13 mouse cellular contexts compared by ENCODE assay signal in the genomic region with DNA sequence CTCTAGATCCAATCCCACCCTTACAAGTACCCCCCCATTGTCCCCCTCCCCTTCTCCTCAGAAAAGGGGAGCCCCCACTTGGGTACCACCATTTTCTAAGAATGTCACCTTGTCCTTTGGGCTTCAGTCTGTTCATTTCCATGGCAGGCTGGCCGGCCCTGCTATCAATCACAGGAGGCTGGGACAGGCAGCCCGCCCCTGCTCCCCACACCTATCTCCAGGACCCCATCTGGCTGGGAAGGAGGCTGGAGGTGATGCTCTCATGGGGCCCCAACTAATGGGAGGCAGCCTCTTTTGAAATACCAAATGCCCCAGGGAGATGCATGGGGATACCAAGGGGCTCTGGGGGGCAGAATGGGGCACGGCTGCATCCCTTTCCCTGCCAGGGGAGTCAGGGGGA.
"Had no signal": no experiment of that assay in that cellular context is flagged by ENCODE, and none has a peak within 500 bp of the region (broad histone marks: within the 10 kb centered on the region; RNA-seq: fewer than 3 reads in every experiment).

No protein-coding gene starts in this region.

- DNase-seq: kidney, adult 8-10 months; kidney, postnatal 25 days; lung, embryonic 14.5 days; lung, postnatal 10 days; midbrain, embryonic 14.5 days; right cerebral cortex, adult 18-20 months; right cerebral cortex, postnatal 25 days had no signal

- H3K4me1 ChIP-seq: midbrain, embryonic 10.5 days; neural tube, embryonic 15.5 days had no signal

- H3K27ac ChIP-seq: left cerebral cortex, adult 2 months; limb, embryonic 10.5 days; midbrain, embryonic 10.5 days; neural tube, embryonic 15.5 days had no signal

- H3K4me3 ChIP-seq: left cerebral cortex, adult 2 months; limb, embryonic 10.5 days; midbrain, embryonic 10.5 days; myocyte; neural tube, embryonic 15.5 days had no signal

- H3K9me3 ChIP-seq: limb, embryonic 10.5 days; midbrain, embryonic 10.5 days; neural tube, embryonic 15.5 days had no signal

- H3K4me2 ChIP-seq: lung, embryonic 14.5 days; neural tube, embryonic 15.5 days had no signal

- H3K27me3 ChIP-seq: neural tube, embryonic 15.5 days had no signal

- H3K9ac ChIP-seq: lung, embryonic 14.5 days; neural tube, embryonic 15.5 days had no signal

- H3K36me3 ChIP-seq: limb, embryonic 10.5 days; midbrain, embryonic 10.5 days; neural tube, embryonic 15.5 days had no signal

- ATAC-seq: intestine, embryonic 16.5 days had no signal
